Mouse (Mus musculus): ENCODE results near the gene Ces3a.

- TF ChIP-seq POLR2A (IDR thresholded peaks at IDR 0.05; ENCODE audit: extremely low read depth, insufficient read depth, low read length) (no peak), CTCF (IDR thresholded peaks at IDR 0.05; ENCODE audit: low read depth, low read length) (no peak)
These were observed 38.4 kb upstream of the Ces3a start for GRCm38 (mm10) chr8:105010000-105010399.
